Mouse (Mus musculus) hematopoietic stem cell, adult 5-6 weeks (primary cell): ENCODE results near the gene Shc4. TPM values are rescaled to one million over a fixed set of nuclear protein-coding genes. Genes with fewer than 3 reads are reported as not detected.
A peak's percentile ranks its signal among the peaks of the same experiment; 100 is the strongest.

Experiments
- ATAC-seq, 2 experiments: fragments of 125-278 bp in 1 of 2; replicated peaks in 1 of 2; 2 replicates each; pipeline ENCODE4 v1.8.0; 2016 to 2017; ENCODE audit warnings: inconsistent platforms in 2 of 2, mild to moderate bottlenecking in 2 of 2, moderate number of reproducible peaks in 2 of 2, low read depth in 1 of 2, moderate TSS enrichment in 1 of 2; ENCODE audit not compliant: low FRiP score in 2 of 2, poor library complexity in 2 of 2, severe bottlenecking in 2 of 2, insufficient read depth in 1 of 2, low TSS enrichment in 1 of 2
- total RNA-seq: library from RNA; stranded (forward); fragments of 172-1452, 232-1000 nt; gene quantifications from 2 replicates; pipeline ENCODE4 v1.2.3, GENCODE M21; 2017

Shc4 gene
- total RNA-seq, 1 experiment from 2014 or later: 1.5 TPM

- no peak for ATAC-seq
Observed at GRCm38 (mm10) chr2:125615440-125615839, 108.5 kb downstream of the Shc4 start.

DNA sequence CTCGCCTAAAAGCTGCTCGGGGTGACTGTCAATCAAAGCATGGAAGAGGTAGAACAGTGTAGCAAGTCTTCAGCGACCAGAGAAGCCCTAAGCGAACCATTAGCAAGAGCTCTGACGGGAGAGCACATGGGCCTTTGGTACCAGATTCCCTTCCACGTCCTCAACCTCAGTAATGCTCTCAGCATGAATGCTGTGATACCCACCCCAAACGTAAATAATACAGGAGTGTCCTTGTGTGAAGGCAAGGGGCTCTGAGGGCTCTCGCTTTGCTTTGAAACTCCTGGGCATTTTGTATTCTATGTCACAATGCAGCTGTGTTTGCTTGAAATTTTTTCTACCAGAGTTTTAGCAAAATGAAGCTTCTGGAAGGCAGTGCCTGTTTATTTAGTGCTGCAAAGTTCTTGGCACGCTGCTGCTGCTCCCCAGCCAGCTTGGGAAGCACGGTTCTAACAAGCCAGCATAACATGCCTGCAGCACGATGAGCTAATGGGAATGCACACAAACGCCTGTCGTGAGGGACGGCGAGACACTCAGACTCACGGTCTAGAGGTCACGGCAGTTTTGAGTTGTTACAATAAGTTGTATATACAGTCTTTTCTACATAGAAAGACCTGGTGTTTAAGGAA is 117.6 kb downstream of the Shc4 start:
- no peak for ATAC-seq

DNA sequence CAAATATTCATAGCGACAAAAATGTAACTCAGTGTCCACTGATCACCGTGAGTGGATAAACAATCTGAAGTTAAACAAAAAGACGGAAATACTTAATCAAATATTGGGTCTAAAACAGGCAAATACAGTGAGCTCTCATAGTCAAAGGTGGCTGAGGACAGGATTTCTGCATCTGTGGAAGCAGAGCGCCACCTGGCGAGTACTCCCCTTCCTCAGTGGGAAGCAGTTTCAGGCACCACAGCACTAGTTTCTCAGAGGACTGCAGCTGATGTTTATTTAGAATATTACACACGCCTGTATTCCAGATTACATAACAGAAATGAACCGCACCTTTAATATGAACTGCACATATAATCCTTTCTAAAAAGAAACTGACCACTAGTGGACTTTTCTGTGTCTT is 119.3 kb downstream of the Shc4 start:
- ATAC-seq: no peak

GRCm38 (mm10) chr2:125602970-125603369 is 121.0 kb downstream of the Shc4 start:
- ATAC-seq: no peak

GRCm38 (mm10) chr2:125598958-125599357 is 125.0 kb downstream of the Shc4 start:
- ATAC-seq: no peak

DNA sequence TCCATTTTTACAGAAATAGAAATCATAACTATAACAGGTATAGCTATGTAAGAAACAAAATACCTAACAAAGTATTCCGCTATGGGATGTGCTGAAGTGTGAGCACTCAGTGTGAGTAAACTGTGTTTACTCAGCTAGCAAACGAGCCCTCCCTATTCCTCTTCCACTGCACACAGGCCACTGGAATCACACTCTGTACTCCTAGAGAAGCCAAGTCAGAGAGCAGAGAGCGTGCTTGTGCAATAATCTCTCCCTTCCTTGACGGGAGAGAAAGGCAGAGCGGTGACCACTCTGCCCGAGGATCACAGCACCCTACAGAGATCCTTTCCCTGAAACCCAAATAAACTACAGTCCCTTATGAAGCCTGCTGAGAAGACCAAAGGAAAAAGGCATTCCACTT is 125.7 kb downstream of the Shc4 start:
- no peak for ATAC-seq

DNA sequence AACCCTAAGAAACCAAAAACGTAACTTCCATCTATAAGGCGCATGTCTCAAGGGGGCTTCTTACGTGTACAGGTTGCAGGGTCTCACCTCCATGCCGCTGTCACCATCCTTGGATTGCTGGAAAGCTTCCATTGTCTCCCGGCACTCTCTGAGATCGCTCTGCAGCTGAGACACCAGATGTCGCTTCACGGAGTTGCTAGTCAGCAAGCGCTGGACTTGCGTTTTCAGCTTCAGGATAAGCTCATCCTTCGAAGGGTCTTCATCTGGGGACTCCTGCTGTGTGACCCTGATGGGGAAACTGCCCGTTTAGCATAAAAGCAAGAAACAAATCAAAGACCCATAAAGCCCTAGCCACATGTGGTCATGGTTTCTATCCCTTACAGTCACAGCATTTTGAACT is 129.2 kb downstream of the Shc4 start:
- no peak for ATAC-seq

GRCm38 (mm10) chr2:125594072-125594471 is 129.9 kb downstream of the Shc4 start:
- peak; percentile 50 to 66; a peak in 2 of 4 replicates for ATAC-seq

DNA sequence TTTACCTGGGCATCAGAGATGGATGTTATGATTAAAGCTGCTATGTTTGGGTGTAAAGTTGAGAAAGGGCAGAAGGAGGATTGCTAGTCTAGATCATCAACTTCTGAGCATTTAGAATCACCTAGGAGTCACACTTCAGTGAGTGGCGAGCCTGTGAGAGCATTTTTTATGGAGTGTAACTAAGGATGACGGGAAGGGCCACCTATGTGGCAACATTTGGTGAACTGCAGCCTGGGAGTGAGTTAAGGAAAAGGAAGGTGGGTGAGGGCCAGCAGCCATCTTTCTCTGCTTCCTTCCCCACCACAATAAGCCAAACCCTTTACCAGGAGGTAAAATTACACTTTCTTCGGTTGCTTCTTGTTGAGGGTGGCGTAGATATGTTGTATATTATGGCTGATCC is 132.1 kb downstream of the Shc4 start:
- ATAC-seq: no peak

DNA sequence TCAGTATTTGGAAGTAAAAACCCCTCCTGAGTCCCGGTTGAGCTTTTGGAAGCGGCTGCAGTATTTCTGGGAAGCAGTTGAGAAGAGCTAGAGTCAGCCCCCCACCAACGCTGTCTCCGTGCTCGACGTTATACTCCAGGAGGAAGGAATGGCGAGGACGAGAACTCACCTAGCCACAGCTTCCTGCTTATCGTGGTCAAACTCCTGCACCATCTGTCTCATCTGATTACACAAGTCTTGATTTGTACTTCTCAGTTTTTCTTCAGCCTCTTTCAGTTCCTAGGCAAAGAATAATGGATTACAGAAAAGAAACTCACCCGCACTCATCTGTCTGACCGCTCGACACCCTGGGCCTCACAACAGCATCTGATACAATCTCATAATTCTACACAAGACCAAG is 134.7 kb downstream of the Shc4 start:
- ATAC-seq: peak; percentile 47 to 81; a peak in 3 of 4 replicates

DNA sequence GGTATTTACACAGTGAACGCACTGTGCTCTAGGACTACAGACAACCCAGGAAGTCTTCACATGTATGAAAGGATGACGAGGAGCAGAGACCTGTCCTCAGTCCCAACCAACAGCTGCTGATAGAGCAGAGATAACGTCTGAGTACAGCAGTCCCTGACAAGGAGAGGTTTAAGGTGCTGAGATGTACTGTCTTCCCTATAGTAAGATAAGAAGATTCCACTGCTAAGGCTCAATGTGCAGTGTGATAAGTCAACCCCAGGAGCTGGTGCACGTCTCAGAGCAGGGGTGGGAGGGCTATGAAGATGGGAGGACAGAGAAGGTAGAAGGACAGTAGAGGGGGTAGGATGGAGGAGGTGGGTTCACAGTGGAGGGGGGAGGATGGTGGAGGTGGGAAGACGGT is 142.9 kb downstream of the Shc4 start:
- no peak for ATAC-seq

- no peak for ATAC-seq
Observed at GRCm38 (mm10) chr2:125577670-125578069, 146.3 kb downstream of the Shc4 start.

Other genes with a start within 250 kb of the Shc4 start
- not detected in 2 replicates for gene Gm9913, start 219.1 kb downstream of the Shc4 start, total RNA-seq
- 0.99 and 1.4 TPM in 2 replicates for gene Fbn1, start 216.2 kb downstream of the Shc4 start, total RNA-seq
- gene Cep152, start 99.0 kb downstream of the Shc4 start, total RNA-seq: 19.8 and 20.1 TPM in 2 replicates
- gene Eid1, start 51.1 kb downstream of the Shc4 start, total RNA-seq: 228 and 229 TPM in 2 replicates
- gene Secisbp2l, start 58.7 kb upstream of the Shc4 start, total RNA-seq: 24.8 and 25.1 TPM in 2 replicates
- gene Galk2, start 135.0 kb upstream of the Shc4 start, total RNA-seq: 38.5 and 53.4 TPM in 2 replicates
- 193 and 208 TPM in 2 replicates for gene Cops2, start 135.0 kb upstream of the Shc4 start, total RNA-seq